Mouse (Mus musculus) yolk sac, embryonic 10.5 days (tissue): ENCODE measurements at regions not wholly inside any gene's neighbourhood (a gene's known extent, or its start where the extent isn't known, plus 50 kb on each side); places are given as distances from the start of the nearest gene placed in this dataset.
A peak's percentile ranks its signal among the peaks of the same experiment; 100 is the strongest.

Experiments
- DNase-seq: peaks from one replicate; pipeline ENCODE4 v3.0.0-alpha.2; 2017; ENCODE audit warnings: low spot score

- DNase-seq = no peak
Measured at GRCm38 (mm10) chr7:79201246-79201645, 52.4 kb upstream of the Mfge8 start.

- peak; percentile 34 for DNase-seq
Measured at GRCm38 (mm10) chr7:79202336-79202735, 53.5 kb upstream of the Mfge8 start.

DNA sequence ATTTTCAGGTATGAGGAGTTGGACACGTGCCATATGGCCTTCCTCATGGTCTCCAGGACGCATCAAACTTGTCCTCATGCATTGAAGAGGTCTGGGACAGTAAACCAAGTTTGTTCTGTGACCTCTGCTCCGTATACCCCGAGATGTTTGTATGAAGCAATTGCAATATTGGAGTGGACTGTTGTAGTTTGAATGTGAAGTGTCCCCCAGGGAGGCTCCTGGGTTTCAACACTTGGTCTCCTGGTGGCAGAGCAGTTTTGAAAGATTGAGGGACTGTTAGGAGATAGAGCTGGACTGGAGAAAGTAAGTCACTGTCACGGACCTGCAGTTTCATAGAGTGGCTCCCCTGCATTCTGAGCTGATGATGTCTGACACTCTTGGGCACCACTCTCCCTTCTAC lies 54.6 kb upstream of the Mfge8 start:
- no peak for DNase-seq

DNA sequence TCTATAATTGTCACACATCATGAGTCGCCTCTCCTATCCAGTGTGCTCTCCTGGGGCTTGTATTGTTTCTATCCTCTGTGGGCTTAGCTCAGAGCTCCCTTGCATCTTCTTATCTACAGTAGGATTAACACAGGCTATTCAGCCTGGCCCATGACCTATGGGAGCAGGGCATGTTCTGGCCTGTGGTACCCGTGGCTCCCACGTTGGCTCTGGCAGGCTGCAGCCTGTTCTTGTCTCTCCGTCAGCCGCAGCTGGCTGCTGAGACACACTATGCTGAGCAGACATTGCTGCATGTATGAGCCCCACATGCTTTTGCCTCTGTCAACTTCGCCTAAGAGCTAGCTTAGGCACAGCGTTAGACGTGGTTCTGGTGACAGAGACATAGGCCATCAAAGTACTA lies 58.3 kb upstream of the Mfge8 start:
- DNase-seq = peak; percentile 45

DNA sequence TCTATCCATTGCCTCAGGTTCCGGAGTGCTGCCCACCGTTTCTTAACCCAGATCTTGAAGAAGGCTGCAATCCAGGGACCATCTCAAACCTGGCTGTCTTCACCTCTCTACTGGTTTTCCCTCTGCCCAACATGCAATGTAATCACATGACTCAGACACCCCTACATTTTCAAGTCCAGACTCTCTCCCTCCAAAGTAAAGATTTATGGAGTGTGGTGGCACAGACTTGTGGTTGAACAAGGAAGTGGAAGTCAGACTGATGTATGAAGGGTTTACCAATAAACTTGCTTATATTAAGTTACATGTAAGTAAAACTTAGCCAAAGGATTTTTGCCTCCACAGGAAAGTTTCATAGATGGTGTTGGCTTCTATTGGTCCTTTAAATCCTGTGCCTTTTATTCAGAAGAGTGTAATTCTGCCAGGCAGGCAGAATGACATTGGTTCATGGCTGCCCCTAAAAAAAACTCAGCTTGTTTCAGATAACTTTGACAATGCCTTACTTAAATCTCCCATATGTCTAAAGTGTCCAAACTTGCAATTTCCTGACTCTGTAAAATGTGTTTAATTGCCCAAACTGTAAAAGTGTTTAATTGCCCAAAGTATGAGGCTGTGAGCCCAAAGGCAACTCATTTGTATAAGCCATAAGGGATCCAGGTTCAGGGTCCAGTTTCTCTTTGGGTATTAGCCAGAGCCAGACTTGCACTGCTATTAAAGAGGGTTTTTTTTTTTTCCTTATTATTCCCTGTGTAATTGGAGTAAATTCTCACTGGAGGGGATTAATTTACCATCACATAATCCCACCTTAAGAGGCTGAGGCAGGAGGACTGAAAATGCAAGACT lies 61.7 kb upstream of the Mfge8 start:
- no peak for DNase-seq

DNA sequence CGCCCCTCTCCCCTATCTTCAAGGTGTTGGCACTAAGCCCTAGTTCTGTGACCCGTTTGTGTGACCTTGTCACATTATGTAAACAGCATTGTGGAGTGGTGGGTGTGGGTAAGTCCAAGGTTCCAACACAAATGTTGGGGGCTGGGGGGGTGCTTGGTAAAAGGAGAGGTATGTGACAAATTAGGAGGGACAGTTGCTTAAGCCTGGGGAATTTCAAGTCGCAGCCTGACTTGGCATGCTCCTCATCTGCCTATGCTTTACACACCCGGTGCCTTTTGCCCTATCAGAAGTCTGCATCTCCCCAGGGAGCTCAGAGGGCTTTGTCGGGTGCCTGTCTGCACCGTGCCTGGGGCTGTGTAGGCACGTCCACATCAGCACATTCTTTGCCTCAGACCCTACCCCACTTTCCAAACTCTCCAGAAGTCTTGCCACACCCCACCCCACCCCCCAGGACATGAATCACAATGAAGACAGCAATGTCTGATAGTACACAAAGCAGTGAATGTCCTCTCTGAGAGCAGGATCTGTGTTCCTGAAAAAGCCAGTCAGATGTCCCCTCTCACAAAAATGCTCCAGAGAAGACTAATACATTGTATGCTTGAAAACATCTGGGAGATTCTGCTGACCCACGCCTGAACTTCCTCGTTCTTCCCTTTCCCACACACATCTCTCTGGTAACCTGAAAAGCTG lies 61.6 kb upstream of the Abhd2 start:
- DNase-seq = peak; percentile 63

DNA sequence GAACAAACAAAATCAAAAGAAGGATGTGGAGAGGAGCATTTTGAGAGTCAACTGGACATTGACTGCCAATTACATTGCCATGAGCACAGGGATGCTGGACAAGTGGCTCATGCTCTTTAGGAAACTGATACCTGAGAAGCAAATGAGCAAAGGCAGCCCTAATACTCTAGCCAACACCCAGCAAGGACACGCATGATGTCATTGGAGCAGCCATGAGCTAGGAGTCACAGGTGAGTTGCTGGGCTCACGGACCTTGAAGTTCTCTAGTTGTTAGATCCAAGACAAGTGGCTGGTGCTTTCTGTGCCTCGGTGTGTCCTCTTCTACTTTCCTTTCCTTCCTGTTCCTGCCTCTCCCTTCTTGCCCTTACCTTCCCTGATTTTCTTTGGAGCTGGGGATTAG lies 60.8 kb upstream of the Abhd2 start:
- DNase-seq = no peak

DNA sequence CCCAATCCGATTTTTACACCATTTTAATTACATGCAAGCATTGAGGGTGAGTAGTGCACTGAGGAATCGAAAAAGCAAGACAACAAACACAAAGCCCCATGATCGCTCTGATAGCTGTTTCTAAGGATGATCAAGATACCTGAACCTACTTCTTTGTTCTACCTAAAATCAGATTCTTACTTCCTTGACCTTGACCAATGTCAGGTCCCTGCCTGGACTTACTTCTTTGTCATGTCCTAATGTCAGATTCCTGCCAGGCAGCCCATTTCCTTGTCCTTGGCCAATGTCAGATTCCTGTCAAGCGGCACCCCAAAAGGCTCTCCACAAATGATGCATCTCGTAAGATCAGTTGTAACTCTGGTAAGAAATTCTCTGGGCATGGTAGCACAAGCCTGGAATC lies 58.0 kb upstream of the Abhd2 start:
- DNase-seq = no peak

GRCm38 (mm10) chr7:79217232-79217631 lies 55.8 kb upstream of the Abhd2 start:
- no peak for DNase-seq

DNA sequence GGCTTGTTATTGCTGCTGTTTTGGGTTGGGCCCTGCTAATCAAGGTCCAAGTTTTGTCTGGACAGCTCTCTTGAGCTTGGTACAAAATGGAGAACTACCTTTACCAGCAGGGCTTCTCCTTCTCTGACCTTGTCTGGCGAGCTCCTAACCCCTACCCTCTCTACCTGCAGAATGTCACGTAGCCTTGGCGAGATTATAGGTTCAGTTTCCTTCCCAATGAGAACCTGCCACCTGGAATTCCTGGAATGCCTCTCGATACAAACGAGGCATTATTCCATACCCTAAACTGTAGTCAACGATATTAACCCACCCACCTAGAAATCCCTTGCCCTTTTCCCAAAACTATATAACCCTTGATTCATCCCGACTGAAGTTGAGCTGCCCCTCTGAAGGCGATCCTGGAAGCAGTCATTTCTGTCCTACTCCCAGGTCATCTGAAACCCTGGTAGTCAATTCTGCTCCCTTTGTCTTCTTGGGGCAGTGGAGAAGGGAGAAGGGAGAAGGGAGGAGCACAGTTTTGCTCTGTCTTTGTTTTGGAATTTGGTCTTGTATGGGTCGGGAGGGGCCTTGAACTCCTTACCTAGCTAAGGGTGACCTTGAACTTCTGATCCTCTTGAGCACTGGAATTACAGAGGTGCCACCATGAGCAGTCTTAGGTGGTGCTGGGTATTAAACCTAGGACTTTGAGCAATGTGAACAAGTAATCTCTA lies 50.2 kb upstream of the Abhd2 start:
- DNase-seq = no peak
